ENCODE assay signal across 21 mouse cellular contexts in the genomic region with DNA sequence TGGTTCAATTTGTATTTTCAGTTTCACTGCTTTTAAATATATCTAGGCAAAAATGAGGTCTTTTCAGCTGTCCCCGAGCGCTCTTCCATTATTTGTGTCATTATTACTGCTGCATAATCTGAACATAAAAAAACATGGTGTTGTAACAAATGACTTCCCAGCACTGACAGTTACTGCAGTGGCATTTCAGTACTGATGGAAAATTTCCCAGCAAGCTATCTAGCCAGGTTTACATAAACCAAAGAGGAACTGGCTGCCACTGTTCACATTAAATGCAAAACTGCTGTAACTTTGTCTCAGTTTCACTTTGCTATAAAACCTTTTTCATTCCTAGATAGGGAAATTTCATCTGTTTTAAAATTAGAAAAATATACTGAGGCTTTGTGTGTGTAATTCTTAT.
DNase-seq lines count a peak whose midpoint lies in the region; ATAC-seq and TF ChIP-seq lines count a peak whose summit lies in the region.
"Had no signal": no experiment of that assay in that cellular context is flagged by ENCODE, and none has a peak within 500 bp of the region (broad histone marks: within the 10 kb centered on the region; RNA-seq: fewer than 3 reads in every experiment).

No protein-coding gene starts in this region.

- no peak for TF ChIP-seq CTCF in kidney, postnatal 0 days (IDR thresholded peaks at IDR 0.05; ENCODE audit: low read depth)

- no peak overlapping the region for H3K27ac ChIP-seq in kidney, postnatal 0 days
- no peak overlapping the region for H3K27ac ChIP-seq in neural tube, embryonic 13.5 days (replicated peaks)
- H3K27ac ChIP-seq in neural tube, embryonic 15.5 days (replicated peaks), result no peak overlapping the region
- H3K27ac ChIP-seq: embryonic facial prominence, embryonic 15.5 days; forebrain, embryonic 10.5 days; hindbrain, embryonic 15.5 days; liver, embryonic 13.5 days had no signal

- H3K4me1 ChIP-seq in kidney, postnatal 0 days (replicated peaks; ENCODE audit: insufficient read depth, low read length), result no peaks in the 10 kb centered on the region; the same call in 1 of the 2 replicates
- H3K4me1 ChIP-seq in neural tube, embryonic 13.5 days (replicated peaks), result peaks cover 16% of the 10 kb centered on the region
- peaks cover 5% of the 10 kb centered on the region for H3K4me1 ChIP-seq in neural tube, embryonic 15.5 days
- H3K4me1 ChIP-seq: embryonic facial prominence, embryonic 15.5 days had no signal

- no peak overlapping the region for H3K9ac ChIP-seq in kidney, postnatal 0 days (ENCODE audit: low read depth, low read length)
- H3K9ac ChIP-seq in neural tube, embryonic 13.5 days, result no peak overlapping the region
- no peak overlapping the region for H3K9ac ChIP-seq in neural tube, embryonic 15.5 days (replicated peaks)
- H3K9ac ChIP-seq: embryonic facial prominence, embryonic 15.5 days; hindbrain, embryonic 15.5 days; liver, embryonic 13.5 days had no signal

- no peak for ATAC-seq in kidney, postnatal 0 days (replicated peaks; ENCODE audit: low FRiP score, low read depth)
- ATAC-seq in neural tube, embryonic 13.5 days (ENCODE audit: low read depth), result peak; percentile 62; the same call in 1 of the 2 replicates
- ATAC-seq in neural tube, embryonic 15.5 days (ENCODE audit: low FRiP score), result no peak; the same call in 1 of the 2 replicates
- peak; percentile 95 for ATAC-seq in granulocyte monocyte progenitor cell, adult 5-6 weeks (replicated peaks; ENCODE audit: poor library complexity, severe bottlenecking)

- peak; percentile 2 for DNase-seq in kidney, postnatal 0 days (ENCODE audit: low spot score)
- DNase-seq in kidney, adult 18-20 months, result no peak
- DNase-seq in adrenal gland, postnatal 4 days (ENCODE audit: low spot score in 2 of 2), result no peak
- no peak for DNase-seq in cerebellum, postnatal 14 days
- DNase-seq: adrenal gland, postnatal 10 days; cerebellum, adult 2 months; gastrocnemius, postnatal 25 days; heart, postnatal 14 days; kidney, adult 11 months; layer of hippocampus, postnatal 36 days; left cerebral cortex, postnatal 4 days; liver, embryonic 13.5 days; lung, postnatal 4 days; thymus, adult 2 months had no signal

- H3K27me3 ChIP-seq in kidney, postnatal 0 days (ENCODE audit: insufficient read depth, low read length), result no peaks in the 10 kb centered on the region
- peaks cover 45% of the 10 kb centered on the region for H3K27me3 ChIP-seq in neural tube, embryonic 13.5 days
- peaks cover 7% of the 10 kb centered on the region for H3K27me3 ChIP-seq in neural tube, embryonic 15.5 days (replicated peaks)
- H3K27me3 ChIP-seq: embryonic facial prominence, embryonic 15.5 days; hindbrain, embryonic 15.5 days; liver, embryonic 13.5 days had no signal

- no peaks in the 10 kb centered on the region for H3K9me3 ChIP-seq in kidney, postnatal 0 days (replicated peaks; ENCODE audit: low read length)
- H3K9me3 ChIP-seq in neural tube, embryonic 13.5 days, result no peaks in the 10 kb centered on the region
- no peaks in the 10 kb centered on the region for H3K9me3 ChIP-seq in neural tube, embryonic 15.5 days (replicated peaks)
- H3K9me3 ChIP-seq: embryonic facial prominence, embryonic 15.5 days; forebrain, embryonic 10.5 days; hindbrain, embryonic 15.5 days; liver, embryonic 13.5 days had no signal

- no peak overlapping the region for H3K4me3 ChIP-seq in kidney, postnatal 0 days (replicated peaks; ENCODE audit: low read depth, low read length)
- H3K4me3 ChIP-seq in neural tube, embryonic 13.5 days, result no peak overlapping the region
- no peak overlapping the region for H3K4me3 ChIP-seq in neural tube, embryonic 15.5 days (replicated peaks)
- H3K4me3 ChIP-seq: embryonic facial prominence, embryonic 15.5 days; forebrain, embryonic 10.5 days; hindbrain, embryonic 15.5 days; liver, embryonic 13.5 days had no signal

- 66% methylated on average over 2 of the region's 2 CpGs for WGBS in kidney, postnatal 0 days
- 42% methylated on average over 2 of the region's 2 CpGs for WGBS in neural tube, embryonic 13.5 days
- WGBS in neural tube, embryonic 15.5 days, result 33% methylated on average over 2 of the region's 2 CpGs

- no peaks in the 10 kb centered on the region for H3K36me3 ChIP-seq in kidney, postnatal 0 days (ENCODE audit: insufficient read depth, low read length)
- no peaks in the 10 kb centered on the region; the same call in 1 of the 2 replicates for H3K36me3 ChIP-seq in neural tube, embryonic 13.5 days
- H3K36me3 ChIP-seq in neural tube, embryonic 15.5 days, result 0 out of 2 replicates have a peak, but pooled peaks cover 6% of the 10 kb centered on the region
- H3K36me3 ChIP-seq: embryonic facial prominence, embryonic 15.5 days; forebrain, embryonic 10.5 days had no signal

- H3K4me2 ChIP-seq in kidney, postnatal 0 days (ENCODE audit: low read length), result no peak overlapping the region
- H3K4me2 ChIP-seq in neural tube, embryonic 13.5 days, result no peak overlapping the region
- no peak overlapping the region for H3K4me2 ChIP-seq in neural tube, embryonic 15.5 days
- H3K4me2 ChIP-seq: embryonic facial prominence, embryonic 15.5 days; heart, embryonic 11.5 days; hindbrain, embryonic 15.5 days; liver, embryonic 13.5 days had no signal

Comparison
In these comparisons a context has a peak if more than half of its experiments do, and no peak if none do; other contexts are left out.
1. ATAC-seq: peak in neural tube, embryonic 13.5 days (single experiment) and granulocyte monocyte progenitor cell, adult 5-6 weeks (single experiment); none in kidney, postnatal 0 days (single experiment) and neural tube, embryonic 15.5 days (single experiment).